Mouse (Mus musculus): ENCODE data around the gene Cox16.

Cox16 gene

DNA sequence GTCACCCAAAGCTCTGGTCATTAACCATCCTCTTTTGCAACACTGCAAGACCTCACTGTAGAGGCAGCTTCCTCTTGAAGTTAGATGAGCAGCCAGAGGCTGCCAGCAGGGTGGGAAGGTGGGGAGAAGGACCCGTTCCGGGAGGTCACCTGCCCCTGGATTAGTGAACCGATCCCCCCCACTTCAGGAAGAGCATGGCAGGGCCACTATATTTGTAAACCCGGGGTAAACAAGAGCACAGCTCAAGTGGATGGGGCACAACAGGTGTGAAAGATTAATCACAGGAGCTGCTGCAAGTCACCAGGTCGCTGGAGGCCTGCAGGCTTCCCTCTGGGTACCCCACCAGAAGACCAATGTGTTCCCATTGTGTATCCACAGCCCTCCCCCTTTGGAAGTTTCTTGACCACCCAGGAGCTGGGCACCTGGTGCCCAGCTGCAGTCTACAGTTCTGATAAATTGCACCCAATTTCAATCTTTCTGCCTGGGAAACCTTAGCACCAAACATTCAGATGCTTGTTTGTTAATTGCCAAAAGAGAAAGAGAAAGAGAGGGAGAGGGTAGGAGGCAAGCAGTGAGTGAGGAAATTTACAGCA is 153.8 kb downstream of the Cox16 start:
- in situ Hi-C loops (cut with MboI, MseI): loop anchor here (10.0 kb wide), 1 partner anchor 966 kb away; no protein-coding TSS in a partner anchor

DNA sequence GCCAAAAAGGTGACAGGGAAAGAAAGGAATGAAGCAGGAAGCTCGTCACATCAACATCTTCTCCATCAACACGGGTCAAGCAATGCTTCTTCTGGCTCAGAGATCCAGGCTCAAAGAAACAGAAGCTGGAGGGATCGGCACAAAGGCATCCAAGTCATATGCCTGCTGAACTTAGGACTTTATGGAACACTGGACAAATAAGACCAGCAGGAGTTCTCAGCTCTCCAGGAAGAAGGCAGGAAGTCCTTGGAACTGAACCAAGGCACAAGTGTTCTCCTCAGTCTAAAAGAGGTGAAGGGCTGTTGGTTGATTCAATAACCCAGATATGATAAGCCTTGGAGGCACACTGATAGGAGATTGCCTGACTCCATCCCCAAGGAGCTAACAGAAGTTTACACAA is 159.9 kb downstream of the Cox16 start:
- in situ Hi-C loops (cut with MboI, MseI): no loop called here

DNA sequence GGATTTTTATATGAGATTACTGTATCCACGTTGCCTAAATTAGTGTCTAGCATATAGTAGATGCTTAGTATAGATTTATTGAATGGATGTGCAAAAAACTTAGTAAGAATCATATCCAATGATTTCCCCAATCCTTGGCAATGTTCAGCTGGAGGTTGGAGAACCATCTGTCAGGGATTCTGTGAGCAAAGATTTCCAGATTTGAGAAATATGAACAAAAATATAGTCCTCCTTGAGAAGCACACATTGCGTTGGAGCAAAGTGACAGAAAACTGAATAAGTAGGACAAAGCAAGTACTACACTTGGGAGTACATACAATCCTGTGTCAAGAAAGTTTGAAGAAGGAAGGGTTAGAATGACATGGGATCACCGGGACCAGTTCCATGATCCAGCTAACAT is 160.8 kb downstream of the Cox16 start:
- in situ Hi-C loops (cut with MboI, MseI): no loop called here

DNA sequence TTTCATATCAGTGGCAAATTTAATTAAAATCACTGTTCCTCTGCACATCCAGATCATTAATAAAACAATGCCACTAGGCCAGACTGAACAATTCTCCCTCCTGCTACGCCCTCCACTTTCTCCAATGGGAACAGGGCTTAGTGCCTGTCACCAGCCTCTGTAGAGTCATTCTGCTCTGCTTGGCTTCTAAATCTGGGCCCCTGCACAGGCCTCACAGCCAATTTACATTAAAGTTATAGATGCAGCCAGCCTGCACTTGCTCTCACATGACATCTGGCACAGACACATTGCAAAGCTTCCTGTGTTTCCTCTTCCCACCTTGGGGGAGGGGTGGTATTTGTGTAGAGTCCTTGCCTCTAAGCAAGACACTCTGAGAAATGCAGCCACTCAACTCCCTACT is 163.9 kb downstream of the Cox16 start:
- in situ Hi-C loops (cut with MboI, MseI): no loop called here

DNA sequence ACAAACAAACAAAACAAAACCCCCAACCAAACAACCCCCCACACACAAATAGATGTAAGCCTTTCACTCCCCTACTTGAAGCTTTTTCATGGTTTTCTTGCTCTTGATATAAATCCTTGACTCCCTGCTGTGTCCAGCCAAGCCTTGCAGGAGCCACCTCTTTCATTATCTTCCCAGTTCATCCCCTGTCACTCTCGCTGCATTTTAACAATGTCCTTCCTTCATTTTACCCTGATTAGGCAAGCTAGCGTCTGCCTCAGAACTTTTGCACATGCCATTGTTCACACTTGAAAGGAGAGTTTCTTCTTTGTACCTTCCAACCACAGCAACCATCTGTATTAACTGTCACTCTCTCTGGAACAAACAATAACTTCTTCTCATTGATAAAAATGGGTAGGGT is 167.1 kb downstream of the Cox16 start:
- in situ Hi-C loops (cut with MboI, MseI): no loop called here

DNA sequence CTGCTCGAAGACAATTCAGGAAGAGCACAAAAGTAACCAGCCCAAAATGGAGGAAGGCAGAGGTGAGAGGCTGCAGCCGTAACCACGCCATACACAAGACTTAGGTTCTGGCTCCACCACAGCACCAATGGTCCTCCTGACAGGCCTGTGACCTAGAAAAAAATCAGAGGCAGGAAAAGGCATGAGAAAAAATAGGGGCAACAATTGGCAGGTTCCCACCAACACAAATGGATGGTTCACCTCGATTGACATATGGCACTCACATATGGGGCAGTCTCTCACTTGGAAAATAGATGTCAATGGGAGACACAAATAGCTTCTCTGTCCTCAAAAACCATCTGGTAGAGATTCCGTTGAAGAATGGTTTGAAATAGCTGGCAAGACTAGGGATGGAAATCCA is 169.0 kb downstream of the Cox16 start:
- in situ Hi-C loops (cut with MboI, MseI): no loop called here

Data from T-helper 2 cell (primary cell).